Mouse (Mus musculus): ENCODE results near the gene Mat1a. TPM values are rescaled to one million over a fixed set of nuclear protein-coding genes. Genes with fewer than 3 reads are reported as not detected.

Gene Mat1a
- polyA plus RNA-seq, 1 experiment from 2014 or later, result not detected

GRCm38 (mm10) chr14:41151220-41151898, 46.5 kb downstream of the Mat1a start, which contains the start of gene Mbl1:
Mbl1 (plus strand) TSS chr14:41151458.
- H3K27ac ChIP-seq (ENCODE audit: low read depth, low read length), result no peak within 1 kb of the TSS
- no peak within 1 kb of the TSS for H3K4me2 ChIP-seq (replicated peaks; ENCODE audit: low read depth, low read length)
- no peaks in the 10 kb centered on the region for H3K36me3 ChIP-seq (ENCODE audit: control insufficient read depth, insufficient read depth, low read length)
- H3K27me3 ChIP-seq (ENCODE audit: control insufficient read depth, insufficient read depth, low read length), result no peaks in the 10 kb centered on the region
- no peak within 1 kb of the TSS for H3K9ac ChIP-seq (ENCODE audit: low read depth, low read length)
- ATAC-seq (ENCODE audit: low FRiP score, low TSS enrichment), result no peak
- H3K9me3 ChIP-seq (ENCODE audit: control insufficient read depth, low read length), result no peaks in the 10 kb centered on the region
- no peak within 1 kb of the TSS for H3K4me3 ChIP-seq (ENCODE audit: low read length)
- 85% methylated on average over 7 of the region's 7 CpGs for WGBS
- H3K4me1 ChIP-seq (ENCODE audit: control insufficient read depth, insufficient read depth, low read length), result no peaks in the 10 kb centered on the region

GRCm38 (mm10) chr14:41160076-41160475, 55.2 kb downstream of the Mat1a start:
- Histone ChIP-seq H3K27me3 (ENCODE audit: control insufficient read depth, insufficient read depth, low read length) (no peaks in the 10 kb centered on the region), H3K4me3 (ENCODE audit: low read length) (no peak overlapping the region), H3K4me1 (ENCODE audit: control insufficient read depth, insufficient read depth, low read length) (no peaks in the 10 kb centered on the region), H3K27ac (ENCODE audit: low read depth, low read length) (no peak overlapping the region), H3K9me3 (ENCODE audit: control insufficient read depth, low read length) (no peaks in the 10 kb centered on the region), H3K4me2 (replicated peaks; ENCODE audit: low read depth, low read length) (no peak overlapping the region), H3K9ac (ENCODE audit: low read depth, low read length) (no peak overlapping the region), H3K36me3 (ENCODE audit: control insufficient read depth, insufficient read depth, low read length) (no peaks in the 10 kb centered on the region)
- ATAC-seq (ENCODE audit: low FRiP score, low TSS enrichment), result no peak
- WGBS, result 92% methylated on average over 4 of the region's 4 CpGs

GRCm38 (mm10) chr14:41160743-41161142, 55.9 kb downstream of the Mat1a start:
- H3K4me2 ChIP-seq (replicated peaks; ENCODE audit: low read depth, low read length), result no peak overlapping the region
- 34% methylated on average over 1 of the region's 1 CpGs for WGBS

GRCm38 (mm10) chr14:41162663-41163062, 57.8 kb downstream of the Mat1a start:
- H3K27ac ChIP-seq (ENCODE audit: low read depth, low read length), result no peak overlapping the region
- no peaks in the 10 kb centered on the region for H3K36me3 ChIP-seq (ENCODE audit: control insufficient read depth, insufficient read depth, low read length)
- H3K9me3 ChIP-seq (ENCODE audit: control insufficient read depth, low read length), result no peaks in the 10 kb centered on the region
- H3K4me3 ChIP-seq (ENCODE audit: low read length), result no peak overlapping the region
- no peak overlapping the region for H3K4me2 ChIP-seq (replicated peaks; ENCODE audit: low read depth, low read length)
- H3K27me3 ChIP-seq (ENCODE audit: control insufficient read depth, insufficient read depth, low read length), result no peaks in the 10 kb centered on the region
- no peak overlapping the region for H3K9ac ChIP-seq (ENCODE audit: low read depth, low read length)
- WGBS, result 14% methylated on average over 2 of the region's 2 CpGs
- no peaks in the 10 kb centered on the region for H3K4me1 ChIP-seq (ENCODE audit: control insufficient read depth, insufficient read depth, low read length)
- ATAC-seq (ENCODE audit: low FRiP score, low TSS enrichment), result no peak

More at GRCm38 (mm10) chr14:41160743-41161142, 55.9 kb downstream of the Mat1a start:
- ATAC-seq (ENCODE audit: low FRiP score, low TSS enrichment), result no peak
- Histone ChIP-seq H3K36me3 (ENCODE audit: control insufficient read depth, insufficient read depth, low read length) (no peaks in the 10 kb centered on the region), H3K27me3 (ENCODE audit: control insufficient read depth, insufficient read depth, low read length) (no peaks in the 10 kb centered on the region), H3K27ac (ENCODE audit: low read depth, low read length) (no peak overlapping the region), H3K4me3 (ENCODE audit: low read length) (no peak overlapping the region), H3K4me1 (ENCODE audit: control insufficient read depth, insufficient read depth, low read length) (no peaks in the 10 kb centered on the region), H3K9me3 (ENCODE audit: control insufficient read depth, low read length) (no peaks in the 10 kb centered on the region), H3K9ac (ENCODE audit: low read depth, low read length) (no peak overlapping the region)

- no peaks in the 10 kb centered on the region for H3K4me1 ChIP-seq (ENCODE audit: control insufficient read depth, insufficient read depth, low read length)
- no peak overlapping the region for H3K4me2 ChIP-seq (replicated peaks; ENCODE audit: low read depth, low read length)
- H3K9me3 ChIP-seq (ENCODE audit: control insufficient read depth, low read length), result no peaks in the 10 kb centered on the region
- WGBS, result 55% methylated on average over 5 of the region's 5 CpGs
- no peaks in the 10 kb centered on the region for H3K36me3 ChIP-seq (ENCODE audit: control insufficient read depth, insufficient read depth, low read length)
- no peak for ATAC-seq (ENCODE audit: low FRiP score, low TSS enrichment)
- H3K27ac ChIP-seq (ENCODE audit: low read depth, low read length), result no peak overlapping the region
- H3K27me3 ChIP-seq (ENCODE audit: control insufficient read depth, insufficient read depth, low read length), result no peaks in the 10 kb centered on the region
- no peak overlapping the region for H3K4me3 ChIP-seq (ENCODE audit: low read length)
- no peak overlapping the region for H3K9ac ChIP-seq (ENCODE audit: low read depth, low read length)
These were observed 62.4 kb downstream of the Mat1a start for GRCm38 (mm10) chr14:41167278-41167677.

GRCm38 (mm10) chr14:41168567-41168966, 63.7 kb downstream of the Mat1a start:
- 91% methylated on average over 1 of the region's 1 CpGs for WGBS
- H3K9me3 ChIP-seq (ENCODE audit: control insufficient read depth, low read length), result no peaks in the 10 kb centered on the region
- no peaks in the 10 kb centered on the region for H3K36me3 ChIP-seq (ENCODE audit: control insufficient read depth, insufficient read depth, low read length)
- no peaks in the 10 kb centered on the region for H3K4me1 ChIP-seq (ENCODE audit: control insufficient read depth, insufficient read depth, low read length)
- no peak overlapping the region for H3K4me3 ChIP-seq (ENCODE audit: low read length)
- ATAC-seq (ENCODE audit: low FRiP score, low TSS enrichment), result no peak
- H3K27me3 ChIP-seq (ENCODE audit: control insufficient read depth, insufficient read depth, low read length), result no peaks in the 10 kb centered on the region
- H3K9ac ChIP-seq (ENCODE audit: low read depth, low read length), result no peak overlapping the region
- no peak overlapping the region for H3K27ac ChIP-seq (ENCODE audit: low read depth, low read length)
- H3K4me2 ChIP-seq (replicated peaks; ENCODE audit: low read depth, low read length), result no peak overlapping the region

- Histone ChIP-seq H3K4me3 (ENCODE audit: low read length) (no peak overlapping the region), H3K4me2 (replicated peaks; ENCODE audit: low read depth, low read length) (no peak overlapping the region), H3K9me3 (ENCODE audit: control insufficient read depth, low read length) (no peaks in the 10 kb centered on the region), H3K36me3 (ENCODE audit: control insufficient read depth, insufficient read depth, low read length) (no peaks in the 10 kb centered on the region), H3K27ac (ENCODE audit: low read depth, low read length) (no peak overlapping the region), H3K27me3 (ENCODE audit: control insufficient read depth, insufficient read depth, low read length) (no peaks in the 10 kb centered on the region), H3K4me1 (ENCODE audit: control insufficient read depth, insufficient read depth, low read length) (no peaks in the 10 kb centered on the region), H3K9ac (ENCODE audit: low read depth, low read length) (no peak overlapping the region)
- ATAC-seq (ENCODE audit: low FRiP score, low TSS enrichment), result no peak
- 73% methylated on average over 2 of the region's 2 CpGs for WGBS
These were observed 65.7 kb downstream of the Mat1a start for GRCm38 (mm10) chr14:41170514-41170913.

Other genes starting within 250 kb of the Mat1a start
- gene Sh2d4b, start 211.8 kb upstream of the Mat1a start, polyA plus RNA-seq (2014; fragmentation: Nextera tagmentation; extraction: Ambion mirVana), result 0.57 and 0.65 TPM in 2 replicates
- 67.4 and 118 TPM in 2 replicates for gene Tspan14, start 138.2 kb upstream of the Mat1a start, polyA plus RNA-seq (2014; fragmentation: Nextera tagmentation; extraction: Ambion mirVana)
- gene Fam213a, start 91.2 kb upstream of the Mat1a start, polyA plus RNA-seq (2014; fragmentation: Nextera tagmentation; extraction: Ambion mirVana), result 108 and 112 TPM in 2 replicates
- gene Dydc2, start 35.8 kb upstream of the Mat1a start, polyA plus RNA-seq (2014; fragmentation: Nextera tagmentation; extraction: Ambion mirVana), result 0.33 TPM in 1 of 2 replicates, not detected in the other
- not detected in 2 replicates for gene Dydc1, start 32.1 kb upstream of the Mat1a start, polyA plus RNA-seq (2014; fragmentation: Nextera tagmentation; extraction: Ambion mirVana)
- not detected in 2 replicates for gene Sftpa1, start 26.7 kb downstream of the Mat1a start, polyA plus RNA-seq (2014; fragmentation: Nextera tagmentation; extraction: Ambion mirVana)
- gene Mbl1, start 46.4 kb downstream of the Mat1a start, polyA plus RNA-seq (2014; fragmentation: Nextera tagmentation; extraction: Ambion mirVana), result not detected in 2 replicates
- gene Sftpd, start 80.1 kb downstream of the Mat1a start, polyA plus RNA-seq (2014; fragmentation: Nextera tagmentation; extraction: Ambion mirVana), result not detected in 2 replicates
- 0.12 TPM in 1 of 2 replicates, not detected in the other for gene Gm2832, start 173.8 kb downstream of the Mat1a start, polyA plus RNA-seq (2014; fragmentation: Nextera tagmentation; extraction: Ambion mirVana)
- not detected in 2 replicates for gene Gm5798, start 243.6 kb downstream of the Mat1a start, polyA plus RNA-seq (2014; fragmentation: Nextera tagmentation; extraction: Ambion mirVana)

Data from kidney, embryonic 14.5 days (tissue).